Mouse (Mus musculus) common myeloid progenitor, adult 5-6 weeks (primary cell): ENCODE results near the gene Tcaf2. TPM values are rescaled to one million over a fixed set of nuclear protein-coding genes. Genes with fewer than 3 reads are reported as not detected.

Experiments used
- ATAC-seq: replicated peaks from 2 replicates; pipeline ENCODE4 v1.8.0; 2016; ENCODE audit warnings: low read depth, mild to moderate bottlenecking, moderate TSS enrichment, inconsistent platforms; ENCODE audit not compliant: poor library complexity, severe bottlenecking
- total RNA-seq: library from RNA; stranded (forward); fragments of 200-1000, 187-1606 nt; gene quantifications from 2 replicates; pipeline ENCODE4 v1.2.3, GENCODE M21; 2017

Gene Tcaf2
- total RNA-seq, result under 0.01 TPM in 1 of 2 replicates, not detected in the other

- ATAC-seq, result peak; percentile 98
Observed at GRCm38 (mm10) chr6:42644912-42645549, at the start of gene Tcaf2. TSS of gene Tcaf2 (minus strand) at chr6:42645254.

GRCm38 (mm10) chr6:42692517-42693190 lies 47.6 kb upstream of the Tcaf2 start:
- peak; percentile 95 for ATAC-seq

DNA sequence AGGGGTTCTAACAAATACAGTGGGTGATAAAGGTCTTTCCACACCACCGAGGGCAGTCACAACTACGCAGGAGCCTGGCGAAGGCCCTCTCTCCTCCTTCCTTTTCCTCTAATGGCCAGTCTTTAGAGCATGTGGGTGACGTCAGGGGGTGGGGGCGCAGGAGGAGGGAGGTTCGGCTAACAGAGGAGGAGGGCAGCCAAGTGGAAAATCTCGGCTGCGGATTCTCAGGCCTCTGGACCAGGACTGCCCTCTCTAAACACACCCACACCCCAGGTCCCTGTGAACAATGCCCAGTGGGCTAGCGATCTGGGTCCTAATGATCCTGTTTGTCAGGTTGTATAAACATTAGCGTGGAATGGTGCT lies 47.1 kb upstream of the Tcaf2 start:
- ATAC-seq, result peak; percentile 72

- ATAC-seq, result no peak
Observed at GRCm38 (mm10) chr6:42689761-42690160, 44.7 kb upstream of the Tcaf2 start.

- ATAC-seq, result no peak
Observed at GRCm38 (mm10) chr6:42687907-42688306, 42.9 kb upstream of the Tcaf2 start.

GRCm38 (mm10) chr6:42680077-42680476 lies 35.0 kb upstream of the Tcaf2 start:
- ATAC-seq, result no peak

GRCm38 (mm10) chr6:42676011-42676410 lies 31.0 kb upstream of the Tcaf2 start:
- no peak for ATAC-seq

DNA sequence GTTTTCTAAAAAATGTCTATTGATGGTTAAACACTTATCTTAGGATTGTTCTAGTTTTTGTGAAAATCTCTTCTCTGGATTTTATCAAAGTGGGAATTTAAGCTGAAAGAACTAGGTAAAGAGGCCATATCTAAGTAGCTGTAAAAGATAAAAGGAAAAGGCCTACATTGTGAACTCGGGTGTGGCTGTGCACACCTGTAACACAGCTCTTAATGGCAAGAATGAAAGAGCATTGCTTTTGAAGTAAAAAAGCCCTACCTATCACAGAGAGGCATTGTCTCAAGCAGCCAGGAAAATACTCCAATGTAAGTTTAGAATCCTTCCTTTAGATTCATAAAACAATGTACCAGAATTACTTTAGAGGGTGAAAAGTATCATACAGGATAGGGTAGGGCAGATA lies 26.7 kb upstream of the Tcaf2 start:
- no peak for ATAC-seq

DNA sequence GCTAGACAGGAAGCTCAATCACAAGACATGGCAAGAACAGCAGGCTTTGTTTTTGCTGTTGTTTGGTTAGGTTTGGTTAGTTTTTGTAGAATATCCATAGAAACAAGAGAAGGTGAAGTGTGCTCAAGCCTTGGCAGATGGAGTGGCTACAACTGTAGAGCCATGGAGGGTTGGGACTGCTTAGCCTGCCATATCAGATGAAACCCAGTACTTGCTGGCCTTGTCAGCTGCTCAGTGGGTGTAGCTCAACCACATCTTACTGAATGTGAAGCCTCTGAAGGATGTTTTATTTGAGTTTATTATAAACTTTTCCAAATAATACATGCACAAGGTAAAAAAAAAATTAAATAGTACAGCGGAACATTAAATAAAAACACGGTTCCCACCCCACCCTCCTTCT lies 22.7 kb upstream of the Tcaf2 start:
- no peak for ATAC-seq

DNA sequence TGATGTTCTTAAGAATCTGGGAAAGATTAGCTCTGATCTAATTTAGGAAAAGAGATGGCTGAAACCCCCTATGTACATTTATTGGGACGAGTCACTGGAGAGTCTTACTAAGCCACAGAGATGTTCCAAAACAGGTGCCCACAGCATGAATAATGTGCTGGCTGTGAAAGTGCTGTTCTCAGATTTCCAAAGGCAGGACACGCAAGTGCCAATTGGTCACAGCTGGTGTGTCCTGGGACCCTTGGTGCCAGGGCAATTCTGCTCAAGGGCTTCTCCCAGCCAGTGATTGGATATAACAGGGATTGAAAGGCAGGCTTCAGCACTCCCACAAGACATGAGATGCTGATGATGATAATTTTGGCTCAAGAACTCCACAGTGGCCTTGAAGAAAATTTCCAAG lies 16.7 kb upstream of the Tcaf2 start:
- ATAC-seq, result no peak

GRCm38 (mm10) chr6:42634393-42634792 lies 10.7 kb downstream of the Tcaf2 start:
- ATAC-seq, result 0 out of 2 replicates have a peak, but pooled peaks have one; percentile 45

DNA sequence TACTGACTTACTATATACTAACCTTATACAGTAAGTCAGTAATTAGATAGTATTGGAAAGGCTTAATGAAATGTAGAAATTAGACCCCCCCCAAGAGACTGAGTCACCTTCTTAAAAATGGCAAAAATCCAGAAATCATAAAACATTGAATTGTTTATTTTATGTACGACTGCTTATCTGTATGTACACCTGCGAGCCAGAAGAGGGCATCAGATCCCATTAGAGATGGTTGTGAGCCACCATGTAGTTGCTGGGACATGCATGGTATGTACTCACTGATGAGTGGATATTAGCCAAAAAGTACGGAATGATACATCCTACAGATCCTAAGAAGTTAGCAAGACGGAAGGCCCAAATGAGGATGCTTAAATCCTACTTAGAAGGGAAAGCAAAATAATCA lies 13.7 kb downstream of the Tcaf2 start:
- no peak for ATAC-seq

DNA sequence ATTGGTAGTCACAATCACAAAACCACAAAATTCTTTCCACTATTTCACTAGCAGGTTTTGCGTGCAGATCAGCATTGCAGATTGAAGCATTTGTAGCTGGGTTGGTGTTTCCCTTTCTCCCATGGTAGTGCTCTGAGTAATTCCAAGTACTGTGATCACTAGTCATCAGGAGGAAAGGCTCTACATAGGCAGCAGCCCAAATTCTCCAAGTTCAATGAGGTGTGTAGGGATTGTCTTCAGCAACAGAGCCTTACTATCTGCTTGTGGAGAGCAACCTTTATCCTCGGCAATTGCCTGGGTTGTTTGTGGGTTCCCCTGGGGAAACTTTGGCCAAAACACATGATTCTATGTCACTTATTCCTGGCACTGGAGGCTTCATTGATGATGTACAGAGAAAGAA lies 28.1 kb downstream of the Tcaf2 start:
- no peak for ATAC-seq

- peak; percentile 89 for ATAC-seq
Observed at GRCm38 (mm10) chr6:42612218-42612617, 32.8 kb downstream of the Tcaf2 start.

- no peak for ATAC-seq
Observed at GRCm38 (mm10) chr6:42610954-42611522, 34.0 kb downstream of the Tcaf2 start.

- ATAC-seq, result no peak
Observed at GRCm38 (mm10) chr6:42597592-42597991, 47.5 kb downstream of the Tcaf2 start, which contains the start of gene Tcaf3. TSS of gene Tcaf3 (minus strand) at chr6:42597692.

DNA sequence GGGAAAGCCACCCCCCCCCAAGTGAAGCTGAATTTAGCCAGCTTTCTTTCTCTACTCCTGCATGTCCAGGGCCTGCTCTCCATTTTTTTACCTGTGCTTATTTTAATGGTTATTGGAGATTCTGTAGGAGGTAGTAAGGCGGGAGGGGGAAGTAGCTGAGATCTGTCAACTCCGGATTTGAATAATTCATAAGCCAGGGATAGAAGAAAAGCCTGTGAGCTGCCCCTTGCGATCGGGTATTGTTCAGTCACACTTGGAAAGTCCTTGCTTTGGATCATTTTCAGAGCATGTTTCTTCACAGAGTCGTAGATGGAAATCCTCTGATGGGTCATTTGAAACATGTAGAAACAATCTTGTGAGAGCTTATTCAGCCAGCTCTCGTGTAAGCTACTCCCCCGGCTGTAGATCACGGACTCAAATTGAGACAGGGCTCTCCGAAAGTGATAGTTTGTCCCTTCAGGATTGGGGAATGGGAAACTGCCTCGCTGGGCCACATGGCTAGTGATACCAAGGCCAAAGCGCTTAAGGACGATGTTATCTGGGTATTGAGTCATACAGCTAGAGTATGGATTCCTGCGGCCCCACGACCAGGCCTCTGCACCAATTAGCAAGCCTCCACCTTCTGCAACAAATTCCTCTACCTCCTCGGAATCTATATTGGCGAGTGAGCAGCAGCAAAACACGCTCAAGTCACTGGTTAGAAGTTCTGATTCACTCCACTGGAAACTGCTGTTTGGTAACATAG lies 51.7 kb downstream of the Tcaf2 start:
- ATAC-seq, result no peak

DNA sequence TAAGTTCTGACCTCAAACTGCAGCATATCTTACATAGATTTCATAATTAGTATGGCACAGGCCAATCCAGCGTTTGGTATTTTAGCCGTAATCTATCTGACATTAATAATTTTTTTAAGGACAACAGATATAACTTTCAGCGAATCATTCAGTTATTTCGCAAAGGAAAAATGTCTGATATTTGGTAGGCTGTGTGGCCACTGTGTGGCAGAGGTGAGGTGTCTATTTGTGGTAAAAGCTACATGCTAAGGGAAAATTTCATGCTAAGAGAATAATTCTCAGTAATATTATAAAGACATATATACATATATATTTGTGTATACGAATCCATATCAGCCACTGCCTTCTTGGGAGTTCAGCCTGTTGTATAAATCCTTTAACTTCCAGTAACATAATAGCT lies 58.5 kb downstream of the Tcaf2 start:
- no peak for ATAC-seq

DNA sequence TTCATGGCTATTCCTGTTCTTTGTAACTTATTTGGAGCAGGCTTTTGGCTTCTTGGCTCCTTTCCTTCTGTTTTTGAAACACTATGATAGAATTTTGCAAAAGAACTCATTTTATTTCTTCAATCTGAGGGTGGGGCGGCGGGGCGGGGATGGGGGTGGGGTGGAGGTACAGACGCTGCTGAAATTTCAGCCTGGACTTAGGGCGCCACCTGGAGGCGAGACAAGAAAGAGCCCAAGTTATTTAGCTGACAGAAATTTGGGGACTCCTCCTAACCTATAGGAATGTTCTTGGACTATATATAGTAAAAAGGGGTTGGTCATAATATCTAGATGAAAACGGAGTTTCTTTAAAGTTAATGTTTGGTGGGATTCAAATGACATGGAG lies 61.6 kb downstream of the Tcaf2 start:
- peak; percentile 83 for ATAC-seq

DNA sequence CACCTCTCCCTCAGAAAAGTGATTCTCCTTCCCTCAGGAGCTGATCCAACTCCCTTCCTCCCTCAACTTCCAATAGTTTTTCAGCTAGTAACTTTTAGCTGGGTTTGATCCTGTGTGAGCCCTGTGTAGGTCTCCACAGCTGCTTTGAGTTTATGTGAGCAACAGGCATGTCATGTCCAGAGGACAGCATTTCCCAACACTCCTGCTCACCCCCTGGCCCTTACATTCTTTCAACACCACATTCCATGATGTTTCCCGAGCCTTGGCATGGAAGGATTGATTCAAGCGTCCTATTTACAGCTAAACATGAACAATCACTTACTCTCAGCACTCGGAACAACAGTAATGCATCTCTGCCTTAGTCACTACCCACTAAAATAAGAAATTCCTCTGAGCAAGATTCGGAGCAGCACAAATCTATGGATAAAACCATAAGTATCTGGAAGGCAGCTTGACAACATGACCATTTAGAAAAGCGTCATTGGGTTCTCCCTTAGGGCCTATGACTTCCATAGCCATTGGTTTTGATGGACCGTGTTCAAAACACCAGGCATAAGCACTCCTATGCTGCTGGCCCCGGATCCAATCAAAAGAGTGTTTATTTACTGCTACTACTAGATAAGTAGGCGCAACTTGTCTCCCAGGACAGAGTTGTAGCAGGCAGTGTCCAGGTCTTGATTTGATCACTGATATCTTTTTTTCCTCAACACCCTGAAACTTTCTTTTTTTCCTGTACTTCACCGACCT lies 62.1 kb downstream of the Tcaf2 start:
- ATAC-seq, result no peak
